Mouse (Mus musculus): ENCODE results near the gene Tph1. TPM values are rescaled to one million over a fixed set of nuclear protein-coding genes. Genes with fewer than 3 reads are reported as not detected.

Gene Tph1
- not detected for polyA plus RNA-seq (2017; shearing (Covaris generic))

GRCm38 (mm10) chr7:46672160-46672672 is at the start of gene Tph1:
TSS of gene Tph1 (minus strand) at chr7:46672537.

GRCm38 (mm10) chr7:46715600-46715999 is 43.3 kb upstream of the Tph1 start, which contains the start of gene Saa3:
TSS of gene Saa3 (minus strand) at chr7:46715700.

GRCm38 (mm10) chr7:46710390-46710844 is 38.1 kb upstream of the Tph1 start, which contains the start of gene Saal1:
TSS of gene Saal1 (minus strand) at chr7:46710680.

GRCm38 (mm10) chr7:46639692-46640031 is 32.7 kb downstream of the Tph1 start, which contains the start of gene Sergef:
TSS of gene Sergef (minus strand) at chr7:46639807.

Other genes starting within 250 kb of the Tph1 start
- 22.1 TPM for gene Sergef, start 32.7 kb downstream of the Tph1 start, polyA plus RNA-seq (2017; shearing (Covaris generic))
- gene Saal1, start 38.1 kb upstream of the Tph1 start, polyA plus RNA-seq (2017; shearing (Covaris generic)), result 23.4 TPM
- not detected for gene Saa3, start 43.2 kb upstream of the Tph1 start, polyA plus RNA-seq (2017; shearing (Covaris generic))
- not detected for gene Saa4, start 60.1 kb upstream of the Tph1 start, polyA plus RNA-seq (2017; shearing (Covaris generic))
- gene Saa1, start 70.4 kb upstream of the Tph1 start, polyA plus RNA-seq (2017; shearing (Covaris generic)), result not detected
- not detected for gene Saa2, start 79.3 kb upstream of the Tph1 start, polyA plus RNA-seq (2017; shearing (Covaris generic))
- gene Hps5, start 123.5 kb upstream of the Tph1 start, polyA plus RNA-seq (2017; shearing (Covaris generic)), result 37.9 TPM
- 50.6 TPM for gene Gtf2h1, start 123.6 kb upstream of the Tph1 start, polyA plus RNA-seq (2017; shearing (Covaris generic))
- gene Ldha, start 168.9 kb upstream of the Tph1 start, polyA plus RNA-seq (2017; shearing (Covaris generic)), result 1,236 TPM
- not detected for gene Ldhc, start 188.7 kb upstream of the Tph1 start, polyA plus RNA-seq (2017; shearing (Covaris generic))
- gene Tsg101, start 247.4 kb upstream of the Tph1 start, polyA plus RNA-seq (2017; shearing (Covaris generic)), result 158 TPM